Mouse (Mus musculus) heart, embryonic 14.5 days (tissue): ENCODE data around the gene Slc31a2. TPM values are rescaled to one million over a fixed set of nuclear protein-coding genes. Genes with fewer than 3 reads are reported as not detected.

Experiments used
- ATAC-seq: fragments of 200-750 bp; cut with Nextera tagmentation; 2 replicates; pipeline ENCODE4 v1.8.0; 2017; ENCODE audit warnings: low read depth, moderate TSS enrichment; ENCODE audit not compliant: insufficient number of reproducible peaks, insufficient read depth, low FRiP score
- H3K27ac ChIP-seq, 2 experiments: fragments of 200-500 bp in 1 of 2; fragments of 300-500 bp in 1 of 2; sonication (generic) in 1 of 2; replicated peaks in 1 of 2; 2 replicates each; pipeline ENCODE4 v1.5.1; 2012 to 2014; ENCODE audit warnings: low read depth in 2 of 2, low read length in 2 of 2, control low read depth in 1 of 2, mild to moderate bottlenecking in 1 of 2, mixed read lengths in 1 of 2; ENCODE audit not compliant: control insufficient read depth in 1 of 2, insufficient read depth in 1 of 2
- H3K27me3 ChIP-seq: fragments of 300-500 bp; sonication (generic); 2 replicates; pipeline ENCODE4 v1.6.1; 2014; ENCODE audit warnings: mild to moderate bottlenecking, low read length, control low read depth; ENCODE audit not compliant: control insufficient read depth, insufficient read depth
- H3K36me3 ChIP-seq: fragments of 300-500 bp; sonication (generic); 2 replicates; pipeline ENCODE4 v1.6.1; 2014; ENCODE audit warnings: mild to moderate bottlenecking, control low read depth, low read length, mixed read lengths; ENCODE audit not compliant: control insufficient read depth, insufficient read depth
- H3K4me1 ChIP-seq, 2 experiments: fragments of 200-500 bp in 1 of 2; fragments of 300-500 bp in 1 of 2; sonication (generic) in 1 of 2; 2 replicates each; pipeline ENCODE4 v1.6.1; 2012 to 2014; ENCODE audit warnings: low read length in 2 of 2, control low read depth in 1 of 2, mixed read lengths in 1 of 2; ENCODE audit not compliant: control insufficient read depth in 2 of 2, insufficient read depth in 2 of 2
- H3K4me2 ChIP-seq: fragments of 300-500 bp; sonication (generic); 2 replicates; pipeline ENCODE4 v1.6.1; 2014; ENCODE audit warnings: mild to moderate bottlenecking, low read length
- H3K4me3 ChIP-seq, 2 experiments: fragments of 200-500 bp in 1 of 2; fragments of 300-500 bp in 1 of 2; sonication (generic) in 1 of 2; 2 replicates each; pipeline ENCODE4 v1.5.1; 2012 to 2014; ENCODE audit warnings: low read length in 2 of 2, mild to moderate bottlenecking in 2 of 2, control low read depth in 1 of 2, low read depth in 1 of 2, moderate library complexity in 1 of 2; ENCODE audit not compliant: control insufficient read depth in 1 of 2, insufficient read depth in 1 of 2
- H3K9ac ChIP-seq: fragments of 300-500 bp; sonication (generic); 2 replicates; pipeline ENCODE4 v1.6.1; 2014; ENCODE audit warnings: mild to moderate bottlenecking, low read length
- H3K9me3 ChIP-seq: fragments of 300-500 bp; sonication (generic); 2 replicates; pipeline ENCODE4 v1.6.1; 2016; ENCODE audit warnings: low read length, control low read depth; ENCODE audit not compliant: control insufficient read depth
- WGBS: fragments of 180-500 bp; shearing (Covaris S2); extraction: QIAGEN DNeasy Blood & Tissue Kit; methylation state at CpG from one replicate; pipeline ENCODE4 v1.1.7; 2014; 5-methylcytosine and 5-hydroxymethylcytosine counted together
- polyA plus RNA-seq: library from polyadenylated mRNA; unstranded; fragments of >200 nt; fragmentation: Nextera tagmentation; extraction: Ambion mirVana; gene quantifications from 2 replicates; pipeline ENCODE4 v1.2.1, GENCODE M21; 2014

Gene Slc31a2
- polyA plus RNA-seq, 1 experiment from 2014 or later = 20.7 TPM

- H3K4me3 ChIP-seq = no peak overlapping the region
- no peak for ATAC-seq
- H3K9ac ChIP-seq = no peak overlapping the region
- no peak overlapping the region for H3K27ac ChIP-seq
- H3K36me3 ChIP-seq = peaks cover 91% of the 10 kb centered on the region
- no peaks in the 10 kb centered on the region for H3K27me3 ChIP-seq
- WGBS = 80% methylated on average over 3 of the region's 3 CpGs
- H3K4me2 ChIP-seq = no peak overlapping the region
- peaks cover 0 to 4% of the 10 kb centered on the region in 2 experiments; a peak in 1 of 4 replicates for H3K4me1 ChIP-seq
- no peaks in the 10 kb centered on the region for H3K9me3 ChIP-seq
Observed at GRCm38 (mm10) chr4:62322684-62323083, 60.3 kb downstream of the Slc31a2 start.

- Histone ChIP-seq H3K4me3 (no peak overlapping the region), H3K9ac (no peak overlapping the region), H3K27ac (no peak overlapping the region), H3K9me3 (no peaks in the 10 kb centered on the region), H3K4me1 (peaks cover 0 to 4% of the 10 kb centered on the region in 2 experiments; a peak in 1 of 4 replicates), H3K4me2 (no peak overlapping the region), H3K36me3 (peaks cover 84% of the 10 kb centered on the region), H3K27me3 (no peaks in the 10 kb centered on the region)
- no peak for ATAC-seq
Observed at GRCm38 (mm10) chr4:62326111-62326510, 63.7 kb downstream of the Slc31a2 start.

- WGBS = 69% methylated on average over 6 of the region's 6 CpGs
- no peak for ATAC-seq
- H3K4me1 ChIP-seq = peaks cover 0 to 4% of the 10 kb centered on the region in 2 experiments; a peak in 1 of 4 replicates
- no peaks in the 10 kb centered on the region for H3K9me3 ChIP-seq
- H3K27ac ChIP-seq = no peak overlapping the region
- H3K9ac ChIP-seq = no peak overlapping the region
- no peak overlapping the region for H3K4me3 ChIP-seq
- H3K4me2 ChIP-seq = no peak overlapping the region
- H3K36me3 ChIP-seq = peaks cover 81% of the 10 kb centered on the region
- H3K27me3 ChIP-seq = no peaks in the 10 kb centered on the region
Observed at GRCm38 (mm10) chr4:62328941-62329660, 66.7 kb downstream of the Slc31a2 start.

- H3K27me3 ChIP-seq = no peaks in the 10 kb centered on the region
- no peaks in the 10 kb centered on the region for H3K4me1 ChIP-seq
- no peak overlapping the region for H3K9ac ChIP-seq
- H3K4me3 ChIP-seq = no peak overlapping the region
- H3K36me3 ChIP-seq = peaks cover 79% of the 10 kb centered on the region
- no peak overlapping the region for H3K27ac ChIP-seq
- H3K4me2 ChIP-seq = no peak overlapping the region
- WGBS = 72% methylated on average over 5 of the region's 5 CpGs
- no peak for ATAC-seq
- H3K9me3 ChIP-seq = no peaks in the 10 kb centered on the region
Observed at GRCm38 (mm10) chr4:62331977-62332376, 69.6 kb downstream of the Slc31a2 start.

- Histone ChIP-seq H3K27ac (no peak overlapping the region), H3K4me2 (no peak overlapping the region), H3K27me3 (no peaks in the 10 kb centered on the region), H3K9me3 (no peaks in the 10 kb centered on the region), H3K4me1 (no peaks in the 10 kb centered on the region), H3K9ac (no peak overlapping the region), H3K4me3 (no peak overlapping the region), H3K36me3 (peaks cover 67% of the 10 kb centered on the region)
- no peak for ATAC-seq
- 90% methylated on average over 5 of the region's 5 CpGs for WGBS
Observed at GRCm38 (mm10) chr4:62338536-62338935, 76.2 kb downstream of the Slc31a2 start.

- Histone ChIP-seq H3K36me3 (peaks cover 50% of the 10 kb centered on the region), H3K27me3 (no peaks in the 10 kb centered on the region), H3K4me3 (no peak overlapping the region), H3K9ac (no peak overlapping the region), H3K4me2 (no peak overlapping the region), H3K9me3 (no peaks in the 10 kb centered on the region), H3K27ac (no peak overlapping the region), H3K4me1 (peaks cover 0 to 3% of the 10 kb centered on the region in 2 experiments; a peak in 3 of 4 replicates)
- 74% methylated on average over 1 of the region's 1 CpGs for WGBS
- no peak for ATAC-seq
Observed at GRCm38 (mm10) chr4:62344000-62344399, 81.6 kb downstream of the Slc31a2 start.

GRCm38 (mm10) chr4:62345827-62346226, 83.5 kb downstream of the Slc31a2 start:
- peaks cover 42% of the 10 kb centered on the region for H3K36me3 ChIP-seq
- no peak for ATAC-seq
- H3K4me2 ChIP-seq = no peak overlapping the region
- no peak overlapping the region for H3K27ac ChIP-seq
- H3K9me3 ChIP-seq = no peaks in the 10 kb centered on the region
- peaks cover 0 to 3% of the 10 kb centered on the region in 2 experiments; a peak in 3 of 4 replicates for H3K4me1 ChIP-seq
- H3K27me3 ChIP-seq = no peaks in the 10 kb centered on the region
- H3K9ac ChIP-seq = no peak overlapping the region
- no peak overlapping the region for H3K4me3 ChIP-seq
- 73% methylated on average over 4 of the region's 4 CpGs for WGBS
